Mouse (Mus musculus) B cell, adult 67 days (primary cell): ENCODE data around the gene Esyt3. TPM values are rescaled to one million over a fixed set of nuclear protein-coding genes. Genes with fewer than 3 reads are reported as not detected.

Experiments used
- total RNA-seq, 2 experiments: library from RNA; stranded (reverse); gene quantifications; 4 replicates each; pipeline ENCODE4 v1.2.4; 2023

Esyt3 gene
- total RNA-seq = not detected

DNA sequence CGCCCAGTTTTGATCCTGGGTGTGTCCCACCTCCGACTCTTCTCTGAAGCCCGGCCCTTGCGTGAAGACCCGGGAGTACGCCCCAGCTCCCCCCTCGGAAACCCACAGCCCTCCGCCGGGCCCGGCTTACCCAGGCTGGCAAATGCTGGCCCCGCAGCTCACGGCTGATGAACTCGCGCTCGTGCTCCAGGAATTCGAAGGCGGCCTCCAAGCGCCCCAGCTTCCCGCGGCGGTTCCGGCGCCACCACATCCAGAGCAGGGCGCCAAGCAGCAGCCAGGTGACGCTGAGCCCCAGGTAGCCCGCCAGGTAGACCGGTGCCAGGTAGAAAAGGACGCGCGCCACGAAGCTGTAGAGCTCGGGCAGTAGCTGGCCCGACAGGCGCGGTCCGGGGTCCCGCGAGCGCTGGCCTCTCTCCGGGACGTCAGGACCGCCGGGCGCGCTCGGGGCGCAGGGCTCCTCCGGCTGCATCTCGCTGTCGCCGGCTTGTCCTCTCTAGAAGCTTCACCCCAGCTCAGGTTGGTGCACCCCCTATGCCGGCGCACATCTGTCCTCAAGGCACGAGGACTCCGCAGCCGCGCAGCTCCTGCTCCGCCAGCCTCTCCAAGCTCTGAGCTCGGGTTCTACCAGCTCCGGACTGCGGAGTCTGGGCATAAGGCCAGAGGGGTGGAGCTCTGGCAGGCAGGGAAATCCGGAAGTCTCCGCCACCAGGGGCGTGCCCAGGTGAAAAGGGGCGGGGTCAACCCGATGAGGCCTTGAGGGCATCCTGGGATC lies at the start of gene Esyt3:
Esyt3 (minus strand) TSS at position 637 of the 772 bp plus-strand sequence.

Other genes with a start within 250 kb of the Esyt3 start
- gene Pik3cb, start 217.9 kb downstream of the Esyt3 start, total RNA-seq = 1 to 10 TPM in 1 of 2 experiments, under 1 TPM in 1; 0.74 to 1.6 TPM
- not detected for gene Faiml, start 121.3 kb downstream of the Esyt3 start, total RNA-seq
- 10 to 100 TPM; 11.7 to 12.2 TPM for gene Cep70, start 115.2 kb downstream of the Esyt3 start, total RNA-seq
- under 1 TPM in 1 of 2 experiments, not detected in 1; 0.12 TPM for gene Mras, start 78.8 kb upstream of the Esyt3 start, total RNA-seq
- gene Nme9, start 92.9 kb upstream of the Esyt3 start, total RNA-seq = not detected
- 10 to 100 TPM; 31.4 to 34.4 TPM for gene Armc8, start 210.3 kb upstream of the Esyt3 start, total RNA-seq
- gene Dbr1, start 217.2 kb upstream of the Esyt3 start, total RNA-seq = 10 to 100 TPM; 28.9 to 34.1 TPM